Mouse (Mus musculus) gastrocnemius, adult 8-10 months (tissue): ENCODE measurements around the gene 1700024G13Rik. TPM values are rescaled to one million over a fixed set of nuclear protein-coding genes. Genes with fewer than 3 reads are reported as not detected.

Source experiments
- DNase-seq, 2 experiments: peaks; one replicate each; pipeline ENCODE4 v3.0.0; 2022; ENCODE audit warnings: low spot score in 2 of 2
- total RNA-seq, 4 experiments: library from RNA; stranded (reverse); gene quantifications; 2 replicates each; pipeline ENCODE4 v1.2.4; 2022

1700024G13Rik gene
- total RNA-seq, 4 experiments from 2014 or later = not detected

DNA sequence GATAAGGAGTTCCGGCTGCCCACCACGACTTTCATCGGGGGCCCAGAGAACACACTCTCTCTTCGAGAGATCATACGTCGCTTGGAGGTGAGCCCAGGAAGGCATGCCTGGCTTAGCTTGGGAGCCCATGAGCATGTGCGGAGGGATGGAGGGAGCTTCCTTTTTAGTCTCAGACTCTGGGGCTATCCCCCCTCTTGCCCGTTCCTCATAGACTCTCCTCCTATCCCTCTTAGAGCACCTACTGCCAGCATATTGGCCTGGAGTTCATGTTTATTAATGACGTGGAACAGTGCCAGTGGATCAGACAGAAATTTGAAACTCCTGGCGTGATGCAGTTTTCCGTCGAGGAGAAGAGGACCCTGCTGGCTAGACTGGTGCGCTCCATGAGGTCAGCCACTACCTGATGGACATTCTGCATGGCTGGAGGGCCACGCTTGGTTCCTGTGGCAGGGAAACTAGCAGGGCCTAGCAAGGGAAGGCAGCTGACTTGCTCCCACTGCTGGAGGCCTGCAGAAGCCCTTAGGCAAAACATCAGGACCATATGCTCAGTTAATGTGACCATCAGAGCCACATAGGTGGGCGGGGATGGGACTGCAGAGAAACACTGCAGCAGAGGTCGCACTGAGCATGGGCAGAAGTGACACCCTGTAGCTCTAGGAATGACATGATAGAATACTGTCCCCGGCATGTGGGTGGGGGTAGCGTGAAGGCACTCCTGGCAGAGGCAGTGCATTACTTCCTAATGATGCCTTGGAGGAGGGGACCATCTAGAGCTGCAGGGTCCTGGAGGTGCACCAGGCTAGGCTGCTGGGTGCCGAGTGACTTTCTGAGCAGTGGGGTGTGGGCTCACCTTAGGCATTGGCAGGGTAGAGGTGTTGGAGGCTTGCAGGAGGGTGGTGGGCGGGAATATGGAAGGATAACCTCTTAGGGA is 55.4 kb downstream of the 1700024G13Rik start:
- no peak for DNase-seq

DNA sequence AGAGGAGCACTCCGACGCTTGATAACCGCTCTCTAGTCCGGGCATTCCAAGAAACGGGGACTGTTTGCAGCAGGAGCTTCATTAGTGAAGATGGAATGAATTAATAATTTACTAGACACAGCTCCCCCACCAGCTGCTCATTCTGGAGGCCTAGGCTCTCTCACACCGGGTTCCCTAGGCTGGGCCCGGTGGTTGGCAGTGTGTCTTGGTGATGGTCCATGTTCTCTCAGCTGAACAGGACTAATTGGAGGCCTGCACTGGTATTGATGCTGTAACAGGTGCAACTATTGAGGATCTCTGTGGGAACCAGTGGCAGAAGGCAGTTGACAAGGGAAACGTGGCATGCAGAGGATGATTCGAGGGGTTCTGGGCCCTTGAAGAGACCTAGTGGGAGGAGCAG is 60.8 kb downstream of the 1700024G13Rik start:
- no peak for DNase-seq

Other genes with a start within 250 kb of the 1700024G13Rik start
- gene Msmb, start 246.4 kb downstream of the 1700024G13Rik start, total RNA-seq = not detected
- 10 to 100 TPM; 56.3 to 83.2 (median 68.9) TPM for gene Ncoa4, start 228.5 kb downstream of the 1700024G13Rik start, total RNA-seq
- 100 to 1,000 TPM; 183 to 225 (median 215) TPM for gene Timm23, start 186.5 kb downstream of the 1700024G13Rik start, total RNA-seq
- 10 to 100 TPM; 16.4 to 20.8 (median 18.5) TPM for gene Parg, start 186.4 kb downstream of the 1700024G13Rik start, total RNA-seq
- under 1 TPM; 0.34 to 0.75 (median 0.45) TPM for gene Ogdhl, start 66.4 kb downstream of the 1700024G13Rik start, total RNA-seq
- gene Slc18a3, start 76.5 kb upstream of the 1700024G13Rik start, total RNA-seq = not detected
- not detected for gene Chat, start 77.6 kb upstream of the 1700024G13Rik start, total RNA-seq
- 1 to 10 TPM; 3.2 to 6.4 (median 4.6) TPM for gene Ercc6, start 125.1 kb upstream of the 1700024G13Rik start, total RNA-seq
- gene Prrxl1, start 211.0 kb upstream of the 1700024G13Rik start, total RNA-seq = not detected